Mouse (Mus musculus) lung, adult 18-20 months (tissue): Measurements from ENCODE around the gene Tgfbr3.

Source experiments
- DNase-seq, 2 experiments: peaks; one replicate each; pipeline ENCODE4 v3.0.0; 2022; ENCODE audit warnings: mixed read lengths in 2 of 2

Gene Tgfbr3

DNA sequence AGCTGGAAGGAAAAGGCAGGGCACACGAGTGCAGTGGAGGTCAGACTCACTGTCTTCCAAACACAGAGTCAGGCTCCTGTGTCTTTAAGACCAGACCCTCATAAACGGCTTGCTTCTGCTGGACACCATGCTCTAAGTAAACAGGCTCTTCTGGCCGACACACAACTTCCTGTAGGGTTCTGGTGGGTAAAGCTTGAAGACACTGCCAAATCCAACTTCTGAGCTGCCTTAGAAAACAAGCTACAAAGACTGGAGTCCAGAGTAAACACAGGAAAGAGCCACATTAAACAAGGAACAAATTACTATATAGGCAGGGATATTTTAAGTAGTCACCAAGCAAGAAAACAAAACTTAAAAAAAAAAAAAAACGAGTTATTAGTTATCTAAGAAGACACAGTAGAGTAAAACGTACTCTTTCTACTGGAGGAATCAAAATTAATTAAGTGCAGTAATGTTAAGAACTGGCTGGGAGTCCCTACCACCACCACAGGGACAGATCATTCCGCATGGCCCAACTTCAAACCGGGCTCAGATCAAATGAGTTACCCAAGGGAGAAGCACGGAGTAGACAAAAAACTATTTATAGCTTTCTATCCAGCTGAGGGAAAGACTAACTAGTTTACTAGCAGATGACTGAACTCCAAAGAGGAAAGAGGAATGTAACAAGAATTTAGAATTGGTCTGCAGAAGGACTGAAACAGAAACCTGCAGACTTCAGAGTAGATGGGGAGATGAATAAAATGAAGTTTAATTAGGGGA lies 86.4 kb downstream of the Tgfbr3 start:
- DNase-seq: peak; percentile 40 to 66

DNA sequence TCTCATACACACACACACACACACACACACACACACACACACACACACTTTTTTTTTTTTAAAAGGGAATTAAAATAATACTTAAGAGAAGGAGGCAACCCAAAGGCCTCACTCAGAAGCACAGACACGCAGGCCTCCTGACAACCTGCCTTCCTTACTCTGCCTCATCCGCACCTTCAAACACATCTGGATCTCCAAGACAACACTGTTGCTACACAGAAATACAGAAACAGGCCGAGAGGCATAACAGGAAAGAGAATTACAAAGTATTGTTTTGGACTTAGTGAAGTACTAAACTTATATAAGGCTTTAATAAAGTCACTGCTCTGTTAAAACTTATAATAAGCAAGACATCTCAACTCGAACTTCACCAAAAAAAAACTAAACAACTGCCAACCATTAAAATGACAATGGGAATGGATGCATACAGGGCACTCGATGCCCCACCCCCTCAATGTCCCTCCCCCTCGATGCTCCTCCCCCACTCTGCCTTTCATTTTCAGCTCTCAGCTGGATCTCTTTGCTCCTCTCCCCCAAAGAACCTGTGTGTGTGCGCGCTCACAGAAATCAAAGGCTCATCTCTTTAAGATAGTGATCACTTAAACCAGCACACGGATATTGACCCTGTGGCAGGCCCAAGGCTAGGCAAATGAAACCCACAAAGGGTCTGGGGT lies 87.8 kb downstream of the Tgfbr3 start:
- no peak for DNase-seq

DNA sequence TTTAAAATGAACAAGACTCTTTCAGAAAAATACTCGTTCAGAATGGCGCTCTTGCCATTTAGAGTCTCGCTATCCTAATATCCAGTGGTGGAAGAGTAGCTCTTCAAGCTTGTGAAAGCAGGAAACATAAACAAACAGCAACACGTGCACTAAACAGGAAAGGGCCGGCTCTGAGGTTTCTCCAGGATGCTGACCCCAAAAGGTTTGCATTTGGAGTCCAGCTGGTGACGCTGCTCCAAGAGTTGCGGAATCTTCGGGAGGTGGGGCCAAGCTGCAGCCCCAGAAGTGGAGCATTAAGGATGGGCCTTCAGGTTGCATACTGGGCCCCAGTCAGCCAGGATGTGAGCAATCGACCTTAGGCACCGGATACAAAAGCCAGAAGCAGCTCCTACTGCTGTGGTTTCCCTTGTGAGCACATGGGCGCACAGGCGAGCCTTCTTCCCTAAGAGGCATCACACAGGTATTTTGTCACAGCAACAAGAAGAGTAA lies 88.5 kb downstream of the Tgfbr3 start:
- DNase-seq: peak; percentile 66 to 77

DNA sequence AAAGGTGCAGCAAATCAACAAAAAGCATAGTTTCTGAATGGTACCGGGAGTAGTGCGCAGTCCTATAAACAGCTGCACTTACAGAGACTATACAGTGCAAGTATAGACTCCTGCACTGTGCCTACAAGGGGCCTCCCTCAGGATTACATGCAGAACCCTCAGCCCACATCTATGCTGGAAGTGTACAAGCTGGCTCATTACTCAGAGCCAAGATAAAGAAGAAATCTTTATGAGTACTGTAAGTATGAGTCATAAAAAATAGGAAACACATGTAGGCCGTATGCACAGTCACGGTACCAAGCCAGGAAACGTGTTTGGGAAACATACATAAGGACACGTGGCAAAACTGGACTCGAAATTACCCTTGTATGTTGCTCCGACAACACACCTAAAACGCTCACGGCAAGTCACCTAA lies 89.2 kb downstream of the Tgfbr3 start:
- DNase-seq: no peak

DNA sequence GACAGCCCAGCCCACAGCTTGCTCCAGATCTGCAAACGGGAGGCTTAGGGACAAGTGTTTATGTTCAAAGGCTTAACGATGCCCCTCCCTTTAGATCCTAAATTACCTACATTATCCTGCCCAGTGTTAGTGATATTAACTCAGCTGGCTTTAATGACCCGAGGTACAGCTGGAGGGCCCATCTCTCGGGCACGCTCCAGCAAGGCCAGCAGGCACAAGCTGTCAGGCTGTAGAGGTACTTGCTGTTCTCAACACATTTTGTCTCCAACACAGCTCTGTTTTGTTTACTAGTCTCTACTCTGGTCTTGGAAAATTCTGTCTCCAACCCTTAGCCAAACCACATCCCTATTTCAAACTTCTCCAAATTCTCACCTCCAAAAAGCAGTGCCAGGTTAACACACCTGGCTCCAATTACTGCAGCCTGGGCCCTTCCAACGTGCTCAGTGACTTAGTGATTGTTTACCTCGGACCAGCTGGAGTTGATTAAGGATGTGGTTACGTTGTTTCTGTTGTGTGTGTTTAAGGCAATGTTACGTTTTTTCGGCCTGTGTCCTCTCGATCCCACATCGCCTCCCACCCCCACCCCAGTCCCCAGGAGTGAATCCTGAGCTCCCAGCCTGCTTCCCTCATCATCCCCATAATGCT lies 93.6 kb downstream of the Tgfbr3 start:
- DNase-seq: no peak

DNA sequence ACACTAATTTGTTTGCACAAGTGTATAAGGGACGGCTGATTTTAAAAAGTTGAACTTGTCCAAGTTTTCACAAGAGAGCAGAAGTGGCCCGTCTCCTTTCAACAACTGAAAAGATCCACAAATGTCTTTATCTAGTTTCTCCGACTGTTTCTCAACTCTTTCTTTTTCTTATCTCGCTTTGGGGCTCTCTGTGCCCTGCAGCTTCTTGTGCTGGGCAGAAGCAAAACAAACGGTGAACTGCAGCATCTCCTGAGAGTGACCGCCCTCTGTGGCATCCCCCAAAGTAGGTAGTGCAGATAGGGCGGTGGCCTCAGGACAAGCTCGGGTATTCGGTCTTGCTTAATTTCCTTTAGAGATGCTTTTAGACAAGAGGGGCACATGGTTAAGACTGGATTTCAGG lies 96.3 kb downstream of the Tgfbr3 start:
- DNase-seq: no peak

DNA sequence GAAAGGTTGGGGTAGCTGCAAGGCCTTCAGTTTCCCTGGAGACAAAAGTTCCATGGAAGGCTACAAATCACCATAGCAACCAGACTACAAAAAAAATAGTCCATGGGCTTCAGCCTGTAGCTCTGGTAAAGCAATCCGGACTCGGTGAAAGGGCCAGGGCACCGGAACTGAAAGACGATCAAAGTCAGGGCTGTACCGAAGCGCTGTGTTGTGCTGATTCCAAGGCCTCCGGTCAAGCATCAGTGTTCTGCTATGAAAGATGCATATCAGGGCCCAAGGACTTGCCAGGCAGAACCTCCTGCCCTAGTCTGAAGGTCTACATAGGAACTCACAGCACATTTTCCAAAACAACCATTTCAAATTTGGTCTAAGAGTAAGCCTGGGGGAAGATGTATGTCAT lies 97.1 kb downstream of the Tgfbr3 start:
- DNase-seq: no peak

DNA sequence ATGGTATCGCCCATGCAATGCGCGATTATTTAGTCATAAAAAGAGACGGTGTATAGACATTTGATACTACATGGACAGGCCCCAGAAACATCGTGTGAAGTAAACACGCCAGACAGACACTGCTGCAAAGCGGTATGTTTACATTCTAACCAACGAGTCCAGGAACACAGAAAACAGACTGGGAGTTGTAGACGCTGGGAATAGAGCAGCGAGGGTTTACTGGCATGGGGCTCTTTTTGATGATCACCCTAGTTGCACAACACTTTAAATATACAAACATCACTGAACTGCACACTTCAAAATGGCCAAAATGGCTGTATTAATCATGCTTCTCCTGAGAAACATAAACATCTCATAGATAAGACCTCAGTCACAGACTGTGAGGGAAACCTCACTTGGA lies 100.9 kb downstream of the Tgfbr3 start:
- DNase-seq: no peak

DNA sequence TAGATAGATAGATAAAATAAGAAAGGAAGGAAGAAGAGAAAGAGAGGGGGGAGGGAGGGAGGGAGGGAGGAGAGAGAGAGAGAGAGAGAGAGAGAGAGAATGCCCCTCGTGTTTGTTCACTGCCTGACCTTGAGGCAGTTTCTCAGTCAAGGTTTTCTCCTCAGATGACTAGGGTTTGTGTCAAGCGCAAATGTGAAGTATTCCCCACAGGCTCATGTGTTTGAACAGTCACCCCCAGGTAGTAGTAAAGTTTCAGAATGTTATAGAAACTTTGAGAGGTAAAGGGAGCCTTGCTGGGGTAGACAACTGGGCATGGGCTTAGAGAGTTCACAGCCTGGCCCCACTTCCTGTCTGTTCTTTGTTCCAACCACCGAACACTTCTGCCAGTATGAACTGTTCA lies 103.2 kb downstream of the Tgfbr3 start:
- DNase-seq: no peak

DNA sequence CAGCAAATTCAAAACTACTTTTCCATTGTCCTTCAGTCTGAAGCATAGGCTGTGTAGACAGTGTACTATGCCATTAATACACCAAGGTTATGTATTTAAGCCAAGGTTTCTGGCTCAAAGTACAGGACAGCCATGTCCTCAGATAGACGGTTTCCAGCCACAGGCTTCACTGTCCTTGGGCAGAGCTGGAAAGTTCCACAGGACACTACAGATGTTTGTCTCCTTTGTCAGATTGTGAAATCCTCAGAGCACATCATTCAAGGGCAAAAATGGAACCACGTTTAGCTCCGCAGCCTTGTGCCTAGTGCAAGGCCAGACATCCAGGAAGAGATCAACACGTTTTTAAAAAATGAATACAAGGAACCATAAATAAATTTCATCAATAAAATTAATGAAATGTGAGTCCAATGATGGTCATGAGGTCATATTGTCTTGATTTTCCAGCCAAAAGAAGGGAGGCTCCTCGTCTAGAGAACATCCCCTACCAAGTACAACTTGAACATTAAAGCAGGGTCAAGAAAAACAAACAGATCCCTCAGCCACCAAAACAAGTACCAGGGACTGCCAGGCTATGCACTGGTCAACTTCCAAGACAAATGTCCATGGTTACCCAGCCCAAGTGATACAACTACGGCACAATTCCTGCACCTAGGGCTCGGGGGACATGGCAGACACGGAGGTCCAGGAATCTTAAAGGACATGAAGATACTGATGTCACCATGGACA lies 105.1 kb downstream of the Tgfbr3 start:
- peak in 1 of 2 experiments; percentile 39 for DNase-seq

DNA sequence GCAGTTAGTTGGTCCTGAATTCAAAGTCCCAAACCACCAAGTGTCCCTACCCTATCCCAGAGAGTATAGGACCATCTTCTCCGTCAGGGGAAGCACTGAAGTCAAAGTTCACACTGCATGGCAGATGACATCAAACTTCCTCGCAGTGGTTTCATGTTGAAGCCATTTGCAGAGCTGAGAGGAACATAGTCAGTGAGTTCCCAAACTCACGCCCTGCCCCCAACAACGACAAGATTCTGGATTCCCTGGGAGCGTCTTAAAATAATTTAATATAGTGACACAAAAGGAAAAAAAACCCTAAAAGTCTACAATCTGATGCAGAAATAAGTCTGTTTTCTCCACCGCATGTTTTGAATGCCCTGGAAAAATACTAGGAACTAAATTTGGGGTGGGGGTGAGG lies 105.9 kb downstream of the Tgfbr3 start:
- DNase-seq: no peak

DNA sequence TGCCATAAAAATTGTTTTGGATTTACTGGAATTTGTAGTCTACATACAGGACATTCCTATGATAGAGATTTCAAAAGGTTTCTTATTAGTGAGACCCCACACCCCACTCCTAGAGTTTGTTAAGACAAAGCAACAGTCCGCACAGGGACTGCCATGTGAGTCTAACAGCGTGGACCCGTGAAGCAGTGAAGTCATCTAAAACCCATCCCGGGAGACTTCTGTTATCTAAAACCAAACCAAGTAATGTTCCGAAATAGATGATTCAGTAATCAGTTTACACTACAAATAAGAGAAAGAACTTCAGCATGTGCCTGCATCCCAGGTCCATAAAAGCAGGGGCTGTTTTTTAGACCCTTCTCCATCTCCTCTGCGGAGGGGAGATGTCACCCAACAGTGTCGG lies 106.7 kb downstream of the Tgfbr3 start:
- no peak for DNase-seq

DNA sequence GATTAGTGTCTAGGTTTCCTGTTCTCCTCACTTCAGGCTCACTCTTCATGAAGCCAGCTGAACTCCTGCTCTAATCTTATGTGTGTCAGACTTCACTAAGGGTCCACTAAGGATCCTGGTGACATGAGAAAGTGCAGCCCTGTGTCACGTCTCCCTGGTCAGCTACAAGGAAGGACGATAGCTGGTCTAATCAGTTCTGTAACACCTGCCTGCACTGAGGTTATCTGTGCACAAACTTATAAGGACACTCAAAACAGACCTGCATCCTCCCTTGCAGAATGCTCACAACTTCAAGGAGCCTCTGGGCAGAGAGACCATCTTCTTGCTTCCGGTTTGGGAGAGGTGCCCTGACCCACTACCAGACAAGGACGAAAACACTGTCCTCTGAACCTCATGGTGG lies 107.6 kb downstream of the Tgfbr3 start:
- no peak for DNase-seq

DNA sequence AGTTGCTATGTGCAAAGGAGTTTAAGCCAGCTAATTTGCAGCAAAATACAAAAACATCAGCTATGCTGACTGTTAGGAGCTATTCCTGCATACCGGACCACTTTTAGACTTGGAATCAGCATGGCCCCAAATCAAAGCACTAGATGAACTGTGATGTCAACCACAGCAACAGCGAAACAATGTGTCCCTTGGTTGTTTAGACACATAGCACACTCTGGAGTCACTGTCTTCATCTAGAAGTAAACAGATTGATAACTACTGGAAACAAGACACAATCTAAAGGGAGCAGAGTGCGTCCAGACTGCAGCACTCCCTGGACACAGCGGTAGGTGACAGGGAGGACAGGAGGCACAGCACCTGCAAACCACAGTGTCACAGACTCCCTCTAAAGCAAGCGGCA lies 110.2 kb downstream of the Tgfbr3 start:
- DNase-seq: peak in 1 of 2 experiments; percentile 42

DNA sequence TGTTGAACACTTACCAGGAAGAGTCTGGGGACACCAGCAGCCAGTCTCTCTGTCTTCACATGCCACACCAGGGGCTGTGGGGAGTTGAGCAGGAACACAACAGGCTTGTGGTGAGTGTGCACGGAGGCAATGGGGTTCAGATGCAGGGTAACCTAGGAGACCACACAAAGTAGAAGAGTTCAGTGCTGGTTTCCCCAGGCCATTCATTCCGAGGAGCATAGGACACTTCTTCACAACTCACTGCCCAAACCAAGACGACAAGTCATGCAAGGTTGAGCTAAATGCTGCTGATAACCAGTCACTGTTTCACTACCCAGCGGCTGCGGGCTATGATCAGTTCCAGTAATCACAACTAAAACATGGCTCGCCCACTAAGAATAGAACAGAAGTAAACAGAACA lies 111.6 kb downstream of the Tgfbr3 start:
- DNase-seq: no peak

DNA sequence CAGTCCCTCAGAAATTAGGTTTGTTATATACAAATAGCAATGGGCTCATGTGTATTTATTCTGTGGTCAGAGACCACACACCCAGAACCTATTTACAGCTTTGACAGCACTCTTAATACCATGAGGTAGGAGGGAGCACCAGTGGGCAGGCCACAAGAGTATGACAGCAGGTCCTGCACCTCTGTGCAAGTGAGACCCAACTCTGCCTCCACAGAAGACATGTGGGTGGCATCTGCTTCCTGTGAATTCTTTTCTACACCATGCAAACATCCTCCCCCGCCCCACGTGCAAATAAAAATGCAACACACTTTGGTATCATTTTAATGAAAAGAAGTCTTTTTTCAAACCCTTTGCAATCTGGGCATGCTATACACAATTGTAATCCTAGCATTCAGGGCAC lies 112.2 kb downstream of the Tgfbr3 start:
- DNase-seq: no peak

DNA sequence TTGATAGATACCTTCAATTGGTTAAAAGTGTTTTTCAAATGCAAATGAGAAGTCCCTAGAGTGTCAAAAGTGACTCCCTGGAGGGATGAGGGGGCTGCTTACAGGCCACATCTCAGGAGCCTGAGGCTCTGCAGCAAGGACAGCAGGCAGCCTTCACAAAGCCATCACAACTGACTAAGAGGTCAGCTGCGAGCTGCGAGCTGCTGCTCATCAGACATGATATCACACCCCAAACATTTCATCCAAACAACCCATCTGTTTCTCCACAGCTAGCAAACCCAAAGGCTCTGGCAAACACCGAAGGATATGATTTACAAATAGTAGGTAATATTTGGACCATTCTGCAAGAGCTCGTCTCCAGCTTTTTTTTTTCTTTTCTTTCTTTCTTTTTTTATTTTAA lies 112.6 kb downstream of the Tgfbr3 start:
- no peak for DNase-seq

DNA sequence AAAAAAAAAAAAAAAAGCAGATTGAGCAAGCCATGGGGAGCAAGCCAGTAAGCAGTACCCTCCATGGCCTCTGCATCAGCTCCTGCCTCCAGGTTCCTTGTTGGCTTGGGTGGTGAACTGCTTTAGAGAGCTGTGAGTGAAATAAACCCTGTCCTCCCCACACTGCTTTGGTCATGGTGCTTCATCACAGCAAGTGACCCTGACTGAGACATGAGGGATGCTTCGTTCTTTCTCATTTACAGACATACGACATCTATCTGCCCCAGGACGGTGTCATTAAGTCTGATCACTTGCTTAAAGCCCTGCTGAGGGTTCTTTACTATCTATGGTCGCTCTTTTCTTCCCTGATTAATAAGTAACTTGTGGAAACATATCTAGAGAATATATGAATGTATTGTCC lies 113.2 kb downstream of the Tgfbr3 start:
- DNase-seq: no peak

DNA sequence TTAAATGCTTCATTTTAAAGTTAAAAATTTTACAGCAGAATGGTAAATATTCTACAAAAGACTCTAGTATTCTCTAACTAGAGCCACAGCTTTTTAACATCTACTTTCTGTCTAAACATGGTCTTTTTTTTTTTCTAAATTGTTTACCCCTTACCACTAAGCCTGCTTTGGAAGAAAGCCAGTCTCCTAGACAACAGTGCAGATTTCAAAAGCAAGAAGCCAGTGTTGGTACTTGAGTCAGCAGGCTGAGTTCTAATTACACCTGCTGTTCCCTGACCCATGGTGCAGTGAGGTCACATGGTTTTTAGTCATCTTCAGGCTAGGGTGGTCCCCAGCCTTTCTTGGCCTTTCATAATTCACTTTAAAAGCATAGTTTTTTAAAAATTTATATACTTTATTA lies 115.2 kb downstream of the Tgfbr3 start:
- no peak for DNase-seq

DNA sequence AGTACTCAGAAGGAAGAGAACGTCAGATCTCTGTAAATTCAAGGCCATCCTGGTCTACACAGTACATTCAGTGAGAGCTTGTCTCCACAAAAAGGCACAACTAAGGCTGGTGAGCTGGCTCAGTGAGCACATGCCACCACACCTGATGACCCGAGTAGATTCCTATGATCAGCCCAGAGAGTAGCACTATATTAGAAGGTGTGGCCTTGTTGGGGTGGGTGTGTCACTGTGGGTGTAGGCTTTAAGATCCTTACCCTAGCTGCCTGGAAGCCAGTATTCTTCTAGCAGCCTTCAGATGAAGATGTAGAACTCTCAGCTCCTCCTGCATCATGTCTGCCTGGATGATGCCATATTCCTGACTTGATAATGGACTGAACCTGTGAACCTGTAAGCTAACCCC lies 115.9 kb downstream of the Tgfbr3 start:
- DNase-seq: no peak

DNA sequence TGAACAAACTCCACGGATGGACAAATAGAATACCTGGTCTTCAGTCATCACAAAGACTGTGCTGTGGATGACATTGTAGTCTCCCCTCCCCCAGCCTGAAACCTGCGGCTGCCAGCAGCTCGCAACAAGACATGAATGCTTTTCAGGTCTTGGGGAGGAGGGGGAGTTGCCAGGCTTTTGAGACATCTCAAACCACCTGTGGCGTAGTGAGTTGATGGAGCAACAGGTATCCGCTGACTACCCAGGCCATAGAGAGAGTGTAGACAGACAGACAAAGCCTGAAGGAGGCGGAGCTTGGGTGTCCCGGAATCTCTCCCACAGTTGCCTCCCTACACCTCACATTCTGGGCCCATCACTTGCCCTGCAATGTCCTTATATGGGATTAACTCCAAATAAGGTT lies 117.6 kb downstream of the Tgfbr3 start:
- no peak for DNase-seq

DNA sequence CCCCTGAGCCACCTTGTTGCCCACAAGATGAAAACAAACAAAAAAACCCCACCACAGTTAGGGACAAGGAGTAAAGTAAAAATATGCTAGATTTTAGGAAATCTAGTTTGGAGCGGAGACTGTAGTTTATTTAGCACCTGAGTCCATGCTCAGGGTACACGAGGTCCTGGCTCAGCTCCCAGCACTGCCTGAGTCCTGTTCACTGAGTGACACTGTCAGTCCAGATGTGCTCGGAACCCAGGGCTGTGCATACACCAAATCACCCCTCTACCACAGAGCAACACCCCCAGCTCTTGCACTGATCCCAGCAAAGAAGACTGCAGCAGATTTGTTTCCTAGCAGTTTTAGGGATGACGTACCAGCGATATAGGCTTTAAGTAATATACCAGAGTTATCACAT lies 119.6 kb downstream of the Tgfbr3 start:
- DNase-seq: no peak

DNA sequence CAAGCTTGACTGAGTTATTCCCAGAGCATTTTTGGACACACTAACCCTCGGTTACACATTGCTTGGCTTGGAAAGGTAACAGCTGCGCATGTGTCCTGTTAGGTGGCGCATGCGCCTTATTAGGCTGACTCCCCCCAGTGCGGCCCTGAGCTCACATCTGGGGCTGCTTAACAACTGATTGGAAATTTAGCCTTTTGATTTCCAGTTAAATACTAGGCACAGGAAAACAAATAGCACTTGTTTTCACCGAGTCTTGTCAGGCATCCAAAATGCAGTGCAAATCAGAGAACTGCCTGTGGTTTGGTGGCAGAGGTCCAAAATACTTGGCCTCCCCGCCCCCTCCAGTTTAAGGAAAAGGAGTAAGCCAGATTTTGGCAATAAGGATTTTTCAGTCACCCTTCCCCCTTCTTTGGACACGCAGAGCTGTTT lies 121.5 kb downstream of the Tgfbr3 start:
- DNase-seq: peak; percentile 81 to 86
